Mouse (Mus musculus): ENCODE data around the gene Slc1a5. TPM values are rescaled to one million over a fixed set of nuclear protein-coding genes. Genes with fewer than 3 reads are reported as not detected.

Slc1a5 gene
- total and polyA plus RNA-seq, 2 experiments from 2014 or later = 7.2 to 9.3 TPM

DNA sequence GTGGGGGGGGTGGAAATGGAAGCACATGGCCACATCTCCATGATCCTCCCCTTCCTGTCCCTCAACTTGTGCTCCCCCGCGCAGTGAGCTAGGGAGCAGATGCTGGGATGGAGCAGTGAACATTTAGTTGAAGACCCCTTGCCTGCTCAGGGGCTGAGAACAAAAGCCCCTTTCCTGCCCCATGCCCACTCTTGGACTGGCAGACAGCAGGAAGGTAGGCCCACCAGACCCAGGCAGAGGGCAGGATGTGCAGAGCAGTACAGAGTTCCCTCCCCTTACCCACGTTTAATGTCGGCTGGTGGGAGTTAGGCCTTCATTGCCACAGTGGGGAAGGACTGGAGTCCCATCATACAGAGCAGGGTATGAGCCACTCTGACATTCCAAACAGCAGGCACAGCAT lies 59.9 kb downstream of the Slc1a5 start:
- TF ChIP-seq CTCF (IDR thresholded peaks at IDR 0.05; ENCODE audit: low read depth) = no peak
- no peaks in the 10 kb centered on the region for H3K4me1 ChIP-seq (ENCODE audit: insufficient read depth)
- H3K9me3 ChIP-seq (ENCODE audit: low read length) = no peaks in the 10 kb centered on the region
- peaks cover 50% of the 10 kb centered on the region for H3K36me3 ChIP-seq (ENCODE audit: insufficient read depth)
- H3K4me3 ChIP-seq (ENCODE audit: low read depth, low read length) = no peak overlapping the region
- ATAC-seq (no peak), DNase-seq (no peak)
- no peaks in the 10 kb centered on the region for H3K27me3 ChIP-seq (ENCODE audit: insufficient read depth, low read length)
- H3K27ac ChIP-seq (ENCODE audit: low read depth, low read length) = no peak overlapping the region
- no peak overlapping the region for H3K4me2 ChIP-seq (ENCODE audit: low read depth)
- H3K9ac ChIP-seq = no peak overlapping the region
- WGBS = 77% methylated on average over 4 of the region's 4 CpGs

DNA sequence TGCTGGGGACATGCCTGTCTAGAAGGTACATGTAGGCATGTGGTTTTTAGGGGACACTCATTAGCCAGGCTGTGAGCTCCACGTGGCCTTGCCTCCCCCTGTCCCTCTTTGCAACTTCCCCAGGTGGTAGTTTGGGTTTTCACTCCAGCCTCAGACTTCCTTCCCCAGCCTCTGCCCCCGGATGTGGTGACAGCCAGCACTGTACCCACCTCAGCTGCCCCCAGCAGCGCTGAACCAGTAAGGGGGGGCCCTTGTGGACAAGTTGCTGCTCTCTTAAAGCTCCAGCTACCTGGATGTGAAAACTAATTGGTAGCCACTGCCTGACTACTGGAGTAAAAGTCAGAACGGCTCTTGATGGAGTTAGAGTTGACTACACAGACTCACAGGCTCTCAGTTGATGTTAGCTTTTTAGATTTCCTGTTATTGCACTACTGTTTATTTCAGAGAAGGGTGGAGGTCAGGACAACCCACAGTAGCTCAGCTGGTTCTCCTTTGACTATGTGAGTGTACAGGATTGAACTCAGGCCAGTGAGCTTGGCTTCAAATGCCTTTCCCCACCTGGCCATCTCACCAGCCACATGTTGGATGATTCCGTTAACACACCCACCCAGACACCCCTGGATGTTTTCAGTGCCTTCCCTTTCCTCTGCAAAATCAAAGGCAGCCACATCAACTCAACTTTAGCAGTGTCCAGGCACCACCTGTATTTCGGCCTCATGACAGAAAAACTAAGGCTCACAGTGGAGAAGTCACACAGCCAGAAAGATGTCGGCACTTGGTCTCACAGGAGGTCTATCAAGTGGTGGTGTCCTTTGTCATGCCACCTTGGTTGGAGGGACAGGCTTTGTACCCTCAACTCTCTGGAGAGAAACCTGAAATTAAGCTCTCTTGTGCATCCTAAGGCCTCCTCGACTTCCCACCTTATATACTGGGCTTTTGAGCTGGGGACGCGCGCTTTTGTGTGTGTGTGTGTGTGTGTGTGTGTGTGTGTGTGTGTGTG lies 60.7 kb downstream of the Slc1a5 start:
- DNase-seq (no peak), ATAC-seq (peak; percentile 6)
- 44% methylated on average over 11 of the region's 11 CpGs for WGBS
- H3K27ac ChIP-seq (ENCODE audit: low read depth, low read length) = peak overlapping the region; percentile 15; the same call in 1 of the 2 replicates
- H3K27me3 ChIP-seq (ENCODE audit: insufficient read depth, low read length) = no peaks in the 10 kb centered on the region
- no peak for TF ChIP-seq CTCF (IDR thresholded peaks at IDR 0.05; ENCODE audit: low read depth)
- peak overlapping the region; percentile 95 for H3K4me2 ChIP-seq (ENCODE audit: low read depth)
- H3K4me3 ChIP-seq (ENCODE audit: low read depth, low read length) = peak overlapping the region; percentile 62; the same call in 1 of the 2 replicates
- no peaks in the 10 kb centered on the region for H3K4me1 ChIP-seq (ENCODE audit: insufficient read depth)
- H3K36me3 ChIP-seq (ENCODE audit: insufficient read depth) = peaks cover 46% of the 10 kb centered on the region
- H3K9me3 ChIP-seq (ENCODE audit: low read length) = no peaks in the 10 kb centered on the region
- no peak overlapping the region for H3K9ac ChIP-seq

DNA sequence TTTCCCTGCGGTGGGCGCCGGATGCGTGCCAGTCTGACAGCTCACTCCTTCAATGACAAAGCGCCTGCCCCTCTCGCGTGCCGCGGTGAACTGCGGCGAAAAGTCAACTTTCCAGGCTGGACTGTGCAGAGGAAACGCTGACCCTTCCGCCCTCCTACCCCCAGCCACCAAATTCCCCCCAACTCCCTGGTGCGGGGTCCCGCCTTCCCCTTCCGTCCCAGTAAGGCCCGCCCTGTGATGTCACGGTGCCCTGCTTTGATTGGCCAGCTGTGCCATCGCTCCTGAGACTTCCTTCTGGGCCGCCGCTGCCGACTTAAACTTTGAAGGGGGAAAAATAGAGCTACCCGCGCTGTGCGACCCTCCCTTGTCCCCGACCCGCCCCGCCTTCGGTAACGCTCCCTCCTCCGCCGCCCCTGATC lies 61.5 kb downstream of the Slc1a5 start, which contains the start of gene Prkd2:
Gene Prkd2, plus strand, starts transcription at position 258 of the 419 bp plus-strand sequence.
- no peak for TF ChIP-seq CTCF (IDR thresholded peaks at IDR 0.05; ENCODE audit: low read depth)
- peak; percentile 90 for DNase-seq
- Histone ChIP-seq H3K4me1 (ENCODE audit: insufficient read depth) (no peaks in the 10 kb centered on the region), H3K4me3 (ENCODE audit: low read depth, low read length) (peak within 1 kb of the TSS; percentile 62), H3K27me3 (ENCODE audit: insufficient read depth, low read length) (no peaks in the 10 kb centered on the region), H3K4me2 (ENCODE audit: low read depth) (peak within 1 kb of the TSS; percentile 95), H3K9ac (peak within 1 kb of the TSS; percentile 61), H3K27ac (ENCODE audit: low read depth, low read length) (peak within 1 kb of the TSS; percentile 29; the same call in 1 of the 2 replicates), H3K9me3 (ENCODE audit: low read length) (no peaks in the 10 kb centered on the region), H3K36me3 (ENCODE audit: insufficient read depth) (peaks cover 38% of the 10 kb centered on the region)
- 2% methylated on average over 32 of the region's 32 CpGs for WGBS
- peak; percentile 95 for ATAC-seq

DNA sequence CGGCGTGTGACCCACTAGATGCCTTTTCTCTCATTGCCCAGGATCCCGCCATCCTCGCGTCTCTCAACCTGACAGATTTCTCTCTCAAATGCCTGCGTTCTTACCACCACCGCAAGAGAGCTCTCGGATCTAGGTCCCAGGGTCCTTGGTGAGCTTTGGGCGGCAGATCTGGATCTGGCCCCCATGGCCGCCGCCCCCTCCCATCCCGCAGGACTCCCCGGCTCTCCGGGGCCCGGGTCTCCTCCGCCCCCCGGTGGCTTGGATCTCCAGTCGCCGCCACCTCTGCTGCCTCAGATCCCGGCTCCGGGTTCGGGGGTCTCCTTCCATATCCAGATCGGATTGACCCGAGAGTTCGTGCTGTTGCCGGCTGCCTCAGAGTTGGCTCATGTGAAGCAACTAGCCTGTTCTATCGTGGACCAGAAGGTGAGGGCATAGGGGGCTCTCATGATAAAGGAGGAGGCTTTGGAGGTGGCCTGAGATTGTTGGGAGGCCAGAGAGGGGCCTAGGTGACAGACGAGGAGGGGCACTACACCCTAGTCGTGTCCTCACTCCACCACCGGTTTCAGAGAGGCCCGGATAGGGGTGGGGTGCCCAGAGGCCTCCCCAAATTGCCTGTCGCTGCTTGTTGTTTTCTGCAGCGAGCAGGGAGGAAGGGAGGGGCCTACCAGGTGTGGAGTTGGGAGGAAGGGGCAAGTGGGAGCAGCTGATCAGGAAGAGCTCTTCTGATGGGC lies 62.5 kb downstream of the Slc1a5 start:
- 0 out of 2 replicates have a peak overlapping the region, but pooled peaks have one; percentile 10 for H3K27ac ChIP-seq (ENCODE audit: low read depth, low read length)

DNA sequence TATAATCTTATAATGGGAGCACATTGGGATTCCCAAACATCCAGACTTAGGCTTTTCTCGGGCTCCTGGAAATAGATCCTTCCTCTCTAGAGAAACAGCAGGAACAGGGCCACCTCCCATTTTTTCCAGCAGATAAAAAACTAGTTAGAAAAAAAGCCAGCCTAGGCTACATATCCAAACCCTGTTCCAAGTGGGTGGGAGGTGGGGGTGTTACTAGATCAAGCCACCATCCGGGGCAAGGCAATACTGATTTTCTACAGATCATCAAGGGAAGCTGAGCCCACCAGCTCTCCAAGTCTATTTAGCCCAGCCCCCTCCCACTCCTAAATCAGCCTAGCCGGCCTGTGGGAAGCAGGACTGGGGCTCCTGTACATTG lies 63.5 kb downstream of the Slc1a5 start:
- Histone ChIP-seq H3K4me2 (ENCODE audit: low read depth) (0 out of 2 replicates have a peak overlapping the region, but pooled peaks have one; percentile 4), H3K9me3 (ENCODE audit: low read length) (no peaks in the 10 kb centered on the region), H3K9ac (no peak overlapping the region), H3K4me3 (ENCODE audit: low read depth, low read length) (no peak overlapping the region), H3K36me3 (ENCODE audit: insufficient read depth) (peaks cover 18% of the 10 kb centered on the region), H3K27me3 (ENCODE audit: insufficient read depth, low read length) (no peaks in the 10 kb centered on the region), H3K4me1 (ENCODE audit: insufficient read depth) (no peaks in the 10 kb centered on the region), H3K27ac (ENCODE audit: low read depth, low read length) (no peak overlapping the region)
- DNase-seq (no peak), ATAC-seq (no peak)
- TF ChIP-seq CTCF (IDR thresholded peaks at IDR 0.05; ENCODE audit: low read depth) = no peak
- WGBS = 65% methylated on average over 3 of the region's 3 CpGs

More for the DNA sequence above, 62.5 kb downstream of the Slc1a5 start:
- ATAC-seq (no peak), DNase-seq (peak; percentile 24)
- Histone ChIP-seq H3K27me3 (ENCODE audit: insufficient read depth, low read length) (no peaks in the 10 kb centered on the region), H3K4me1 (ENCODE audit: insufficient read depth) (no peaks in the 10 kb centered on the region), H3K4me2 (ENCODE audit: low read depth) (peak overlapping the region; percentile 95), H3K9me3 (ENCODE audit: low read length) (no peaks in the 10 kb centered on the region), H3K4me3 (ENCODE audit: low read depth, low read length) (peak overlapping the region; percentile 62), H3K36me3 (ENCODE audit: insufficient read depth) (peaks cover 28% of the 10 kb centered on the region), H3K9ac (peak overlapping the region; percentile 61)
- under 1% methylated on average over 33 of the region's 33 CpGs for WGBS
- TF ChIP-seq CTCF (IDR thresholded peaks at IDR 0.05; ENCODE audit: low read depth) = no peak

DNA sequence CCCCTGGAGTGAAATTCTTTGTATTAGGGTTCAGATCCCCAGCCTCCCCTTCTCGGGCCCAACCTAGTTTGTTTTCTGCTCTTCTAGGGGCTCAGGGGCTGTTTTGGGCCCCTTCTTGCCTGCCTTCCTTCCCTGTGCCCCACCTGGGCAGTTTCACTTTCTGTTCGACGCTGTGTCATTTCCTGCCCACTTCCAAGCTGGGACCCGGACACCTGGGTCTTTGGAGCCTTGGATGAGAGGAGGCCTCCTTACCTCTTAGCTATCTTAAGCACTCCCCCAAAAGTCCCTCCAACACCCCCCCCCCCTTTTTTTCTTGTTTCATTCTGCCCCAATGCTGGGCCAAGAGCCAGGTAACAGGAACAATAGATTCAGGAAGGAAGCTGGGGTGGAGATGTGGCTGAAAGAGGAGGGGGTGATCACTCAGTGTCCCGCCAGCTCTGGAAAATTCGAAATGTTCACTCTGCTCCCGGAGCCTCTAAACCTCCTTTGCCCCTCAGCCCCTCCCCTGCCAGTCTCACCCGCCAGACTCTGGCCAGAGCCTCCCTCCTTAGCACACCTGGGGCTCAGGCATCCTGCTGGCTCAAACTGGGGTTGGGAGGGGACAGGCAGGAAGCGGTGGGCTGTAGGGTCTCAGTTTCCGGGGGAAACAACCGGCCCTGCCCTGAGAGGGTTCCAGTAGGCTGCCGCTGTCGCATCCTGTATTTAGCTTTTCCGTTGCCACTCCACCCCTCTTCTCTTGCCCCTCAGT lies 64.1 kb downstream of the Slc1a5 start:
- 37% methylated on average over 14 of the region's 14 CpGs for WGBS
- no peak overlapping the region for H3K9ac ChIP-seq
- H3K4me1 ChIP-seq (ENCODE audit: insufficient read depth) = no peaks in the 10 kb centered on the region
- H3K27me3 ChIP-seq (ENCODE audit: insufficient read depth, low read length) = no peaks in the 10 kb centered on the region
- ATAC-seq (no peak), DNase-seq (no peak)
- H3K27ac ChIP-seq (ENCODE audit: low read depth, low read length) = no peak overlapping the region
- no peak for TF ChIP-seq CTCF (IDR thresholded peaks at IDR 0.05; ENCODE audit: low read depth)
- H3K36me3 ChIP-seq (ENCODE audit: insufficient read depth) = peaks cover 12% of the 10 kb centered on the region
- H3K4me2 ChIP-seq (ENCODE audit: low read depth) = peak overlapping the region; percentile 4; the same call in 1 of the 2 replicates
- H3K4me3 ChIP-seq (ENCODE audit: low read depth, low read length) = no peak overlapping the region
- no peaks in the 10 kb centered on the region for H3K9me3 ChIP-seq (ENCODE audit: low read length)

Data from forebrain, postnatal 0 days (tissue).